Mouse (Mus musculus) megakaryocyte, embryonic 14.5 days (primary cell): ENCODE data around the gene Camkmt. TPM values are rescaled to one million over a fixed set of nuclear protein-coding genes. Genes with fewer than 3 reads are reported as not detected.

ENCODE experiments used
- H3K27me3 ChIP-seq: replicated peaks from 2 replicates; pipeline ENCODE3; 2012; ENCODE audit warnings: inconsistent platforms
- H3K36me3 ChIP-seq: replicated peaks from 2 replicates; pipeline ENCODE3; 2012; ENCODE audit warnings: low read length, inconsistent platforms, mixed read lengths
- H3K4me1 ChIP-seq: 2 replicates; pipeline ENCODE4 v1.6.1; 2012; ENCODE audit warnings: inconsistent platforms
- H3K4me3 ChIP-seq: replicated peaks from 2 replicates; pipeline ENCODE3; 2012; ENCODE audit warnings: moderate library complexity, mild to moderate bottlenecking, inconsistent platforms
- H3K9me3 ChIP-seq: 2 replicates; pipeline ENCODE4 v1.6.1; 2012; ENCODE audit warnings: inconsistent platforms
- FLI1 ChIP-seq: IDR thresholded peaks from 2 replicates; pipeline ENCODE4 v1.6.1; 2012; ENCODE audit warnings: low read length, inconsistent platforms, mixed read lengths
- GATA1 ChIP-seq: IDR thresholded peaks from 3 replicates; pipeline ENCODE4 v1.6.1; 2012; ENCODE audit warnings: mixed read lengths, low read length, inconsistent platforms, borderline replicate concordance
- polyA plus RNA-seq: library from polyadenylated mRNA; stranded (reverse); fragments of >175 nt; gene quantifications from 2 replicates; pipeline ENCODE4 v1.2.3, GENCODE M21; 2012; ENCODE audit warnings: low replicate concordance; ENCODE audit not compliant: insufficient read depth

The Camkmt gene
- polyA plus RNA-seq, 1 experiment, result 7.6 TPM

DNA sequence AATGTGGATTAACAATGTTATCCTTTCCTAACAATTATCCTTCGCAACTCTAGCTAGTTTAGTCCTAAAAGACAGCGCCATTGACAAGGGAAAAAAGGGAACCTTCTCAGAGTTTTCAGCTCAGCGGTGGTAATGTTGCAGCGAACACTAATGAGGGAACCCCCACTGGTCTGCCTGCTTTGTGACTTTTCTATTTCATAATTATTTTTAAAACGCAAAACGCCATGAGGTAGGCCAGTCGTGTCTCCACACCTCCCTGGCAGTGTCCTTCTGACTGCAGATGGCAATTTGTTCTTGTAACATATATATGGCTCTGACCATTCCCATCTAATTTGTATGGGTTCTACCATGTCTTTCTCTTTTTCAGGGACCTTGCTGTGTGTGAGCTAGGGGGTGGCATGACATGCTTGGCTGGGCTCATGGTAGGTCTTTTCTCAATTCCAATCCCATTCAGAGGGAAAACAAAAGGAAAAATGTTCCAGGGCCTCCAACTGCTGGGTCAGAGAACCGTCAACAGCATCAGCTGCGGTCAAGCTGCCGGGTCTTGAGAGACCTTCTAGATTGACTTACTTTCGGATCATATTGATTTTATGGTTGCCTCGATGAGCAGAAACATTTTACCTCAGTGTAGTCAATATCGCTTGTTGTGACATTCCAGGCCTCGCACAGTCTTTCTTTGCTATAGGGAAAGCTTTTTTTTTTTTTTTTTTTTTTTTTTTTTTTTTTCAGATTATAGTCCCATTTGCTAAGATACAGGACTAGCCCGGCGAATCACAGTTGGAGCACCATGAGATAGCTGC, 302.9 kb downstream of the Camkmt start:
- no peaks in the 10 kb centered on the region for H3K4me1 ChIP-seq
- no peak for TF ChIP-seq FLI1
- no peak for TF ChIP-seq GATA1
- H3K9me3 ChIP-seq, result peaks cover 5% of the 10 kb centered on the region
- H3K27me3 ChIP-seq, result no peaks in the 10 kb centered on the region
- H3K4me3 ChIP-seq, result no peak overlapping the region
- no peaks in the 10 kb centered on the region for H3K36me3 ChIP-seq

GRCm38 (mm10) chr17:85393891-85394321, 303.6 kb downstream of the Camkmt start:
- no peak for TF ChIP-seq GATA1
- TF ChIP-seq FLI1, result no peak

GRCm38 (mm10) chr17:85395502-85395901, 305.1 kb downstream of the Camkmt start:
- TF ChIP-seq FLI1 (no peak), GATA1 (no peak)
- Histone ChIP-seq H3K4me1 (no peaks in the 10 kb centered on the region), H3K4me3 (no peak overlapping the region), H3K9me3 (no peaks in the 10 kb centered on the region; the same call in 1 of the 2 replicates), H3K27me3 (no peaks in the 10 kb centered on the region), H3K36me3 (no peaks in the 10 kb centered on the region)

More at GRCm38 (mm10) chr17:85393891-85394321, 303.6 kb downstream of the Camkmt start:
- H3K4me1 ChIP-seq, result no peaks in the 10 kb centered on the region
- no peaks in the 10 kb centered on the region for H3K27me3 ChIP-seq
- peaks cover 5% of the 10 kb centered on the region for H3K9me3 ChIP-seq
- H3K4me3 ChIP-seq, result no peak overlapping the region
- H3K36me3 ChIP-seq, result no peaks in the 10 kb centered on the region

GRCm38 (mm10) chr17:85400751-85401150, 310.4 kb downstream of the Camkmt start:
- H3K27me3 ChIP-seq, result no peaks in the 10 kb centered on the region
- H3K4me1 ChIP-seq, result no peaks in the 10 kb centered on the region
- TF ChIP-seq FLI1 (no peak), GATA1 (no peak)
- H3K36me3 ChIP-seq, result no peaks in the 10 kb centered on the region
- H3K4me3 ChIP-seq, result no peak overlapping the region
- peaks cover 9% of the 10 kb centered on the region for H3K9me3 ChIP-seq

GRCm38 (mm10) chr17:85405161-85405560, 314.8 kb downstream of the Camkmt start:
- H3K4me3 ChIP-seq, result no peak overlapping the region
- H3K36me3 ChIP-seq, result no peaks in the 10 kb centered on the region
- TF ChIP-seq FLI1, result no peak
- TF ChIP-seq GATA1, result no peak
- no peaks in the 10 kb centered on the region for H3K27me3 ChIP-seq
- no peaks in the 10 kb centered on the region for H3K4me1 ChIP-seq
- peaks cover 37% of the 10 kb centered on the region for H3K9me3 ChIP-seq

DNA sequence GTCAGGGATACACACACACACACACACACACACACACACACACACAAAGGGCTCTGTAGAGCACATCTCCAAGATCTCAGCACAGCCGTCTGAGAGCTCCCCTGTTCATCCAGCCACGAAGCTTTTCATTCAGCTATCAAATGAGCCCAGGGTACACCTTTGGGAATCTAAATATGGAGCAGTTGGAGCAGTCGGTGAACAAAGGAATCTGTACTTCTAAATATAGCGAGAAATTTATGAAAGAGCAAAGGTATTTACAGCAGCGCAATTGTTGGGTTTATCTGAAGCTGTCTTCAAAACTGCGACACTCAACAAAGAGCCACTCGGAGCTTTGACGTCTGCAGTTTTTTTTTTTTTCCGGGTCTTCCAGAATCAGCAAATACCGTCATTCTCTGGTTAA, 315.8 kb downstream of the Camkmt start:
- Histone ChIP-seq H3K4me1 (no peaks in the 10 kb centered on the region), H3K4me3 (no peak overlapping the region), H3K9me3 (peaks cover 48% of the 10 kb centered on the region), H3K27me3 (no peaks in the 10 kb centered on the region), H3K36me3 (no peaks in the 10 kb centered on the region)
- TF ChIP-seq FLI1 (no peak), GATA1 (no peak)

DNA sequence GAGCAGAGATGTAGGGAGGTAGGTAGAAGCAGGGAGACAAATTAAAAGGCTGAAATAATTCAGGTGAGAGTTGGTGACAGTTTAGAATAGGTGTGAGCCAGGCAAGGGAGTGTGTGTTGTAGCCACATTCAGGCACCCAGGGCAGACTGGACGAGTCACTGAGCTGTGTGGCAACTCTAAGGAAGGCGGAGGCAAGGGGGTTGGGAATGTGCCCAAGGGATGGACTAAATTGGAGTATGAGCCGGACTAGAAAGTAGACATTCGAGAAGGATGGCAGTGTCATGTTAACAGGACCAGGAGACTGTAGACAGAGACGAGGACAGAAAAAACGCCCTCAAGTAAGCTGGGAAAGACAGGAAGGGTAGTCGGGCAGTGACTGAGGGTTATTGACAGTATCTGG, 338.5 kb downstream of the Camkmt start:
- Histone ChIP-seq H3K36me3 (no peaks in the 10 kb centered on the region), H3K9me3 (peaks cover 4% of the 10 kb centered on the region; the same call in 1 of the 2 replicates), H3K4me3 (no peak overlapping the region), H3K4me1 (no peaks in the 10 kb centered on the region), H3K27me3 (no peaks in the 10 kb centered on the region)
- no peak for TF ChIP-seq GATA1
- TF ChIP-seq FLI1, result no peak

- no peak for TF ChIP-seq FLI1
- no peak for TF ChIP-seq GATA1
- H3K27me3 ChIP-seq, result no peaks in the 10 kb centered on the region
- no peaks in the 10 kb centered on the region for H3K4me1 ChIP-seq
- no peaks in the 10 kb centered on the region for H3K36me3 ChIP-seq
- no peak overlapping the region for H3K4me3 ChIP-seq
- peaks cover 8% of the 10 kb centered on the region; the same call in 1 of the 2 replicates for H3K9me3 ChIP-seq
Observed at GRCm38 (mm10) chr17:85432923-85433322, 342.6 kb downstream of the Camkmt start.

- peaks cover 26% of the 10 kb centered on the region for H3K9me3 ChIP-seq
- H3K36me3 ChIP-seq, result no peaks in the 10 kb centered on the region
- no peaks in the 10 kb centered on the region for H3K27me3 ChIP-seq
- H3K4me3 ChIP-seq, result no peak overlapping the region
- no peak for TF ChIP-seq GATA1
- TF ChIP-seq FLI1, result no peak
- no peaks in the 10 kb centered on the region for H3K4me1 ChIP-seq
Observed at GRCm38 (mm10) chr17:85443036-85443435, 352.7 kb downstream of the Camkmt start.

- TF ChIP-seq FLI1, result no peak
- TF ChIP-seq GATA1, result no peak
- Histone ChIP-seq H3K36me3 (no peaks in the 10 kb centered on the region), H3K27me3 (peaks cover 42% of the 10 kb centered on the region)
Observed at GRCm38 (mm10) chr17:85454419-85454983, 364.1 kb downstream of the Camkmt start.

More at GRCm38 (mm10) chr17:85454419-85454983, 364.1 kb downstream of the Camkmt start:
- peaks cover 5% of the 10 kb centered on the region; the same call in 1 of the 2 replicates for H3K4me1 ChIP-seq
- no peaks in the 10 kb centered on the region for H3K9me3 ChIP-seq
- H3K4me3 ChIP-seq, result no peak overlapping the region
